Mouse (Mus musculus) left cerebral cortex, adult 8-10 months (tissue): ENCODE results near the gene Mdp1. TPM values are rescaled to one million over a fixed set of nuclear protein-coding genes. Genes with fewer than 3 reads are reported as not detected.

Source experiments
- DNase-seq, 2 experiments: peaks; one replicate each; pipeline ENCODE4 v3.0.0; 2022; ENCODE audit warnings: low spot score in 2 of 2
- total RNA-seq, 4 experiments: library from RNA; stranded (reverse); gene quantifications; 2 replicates each; pipeline ENCODE4 v1.2.4; 2022

Mdp1 gene
- total RNA-seq, 4 experiments from 2014 or later, result 40.7 to 48.1 (median 44.1) TPM

DNA sequence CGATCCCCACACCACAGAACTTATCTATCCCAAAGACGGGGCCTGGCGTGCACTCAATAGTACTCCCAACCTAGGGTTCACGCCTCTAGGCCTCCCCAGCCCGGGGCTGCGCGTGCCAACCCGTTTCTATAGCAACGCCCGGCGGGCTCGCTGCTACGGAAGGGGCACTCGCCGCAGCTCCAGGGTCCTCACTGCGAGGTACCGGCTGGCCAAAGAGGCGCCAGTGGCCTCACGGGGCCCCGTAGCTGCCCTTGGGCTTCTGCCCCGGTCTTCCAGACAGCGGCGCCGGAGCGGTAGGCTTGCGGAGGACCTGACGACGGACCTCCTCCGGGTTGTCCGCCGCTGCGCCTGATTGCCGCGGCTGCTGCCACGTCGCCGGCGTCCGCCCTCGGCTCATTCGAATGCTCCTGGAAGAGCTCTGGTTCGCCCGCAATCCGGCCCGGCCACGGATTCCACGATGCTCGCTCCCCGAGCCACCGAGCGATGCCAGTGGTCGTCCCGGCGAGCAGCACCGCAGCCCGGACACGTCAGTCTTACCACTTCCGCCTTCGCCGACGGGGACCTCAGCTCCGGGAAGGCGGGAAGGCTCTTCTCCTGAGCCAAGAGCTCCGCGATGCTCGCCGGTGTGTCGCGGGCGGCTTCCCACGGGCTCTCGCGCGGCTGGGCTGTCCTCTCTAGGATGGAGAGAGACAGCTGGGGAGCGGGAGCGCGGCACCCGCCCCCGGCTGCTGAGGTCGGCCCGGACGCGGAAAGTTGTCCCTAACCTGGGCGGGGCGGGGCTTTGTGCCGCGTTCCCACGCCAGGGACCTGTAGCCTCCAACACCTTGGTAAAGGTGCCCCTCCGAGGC is 17.0 kb downstream of the Mdp1 start, which contains the start of gene Tm9sf1:
TSS of gene Tm9sf1 (minus strand) at position 747 of the 848 bp plus-strand sequence.
- DNase-seq, result peak; percentile 79 to 87

DNA sequence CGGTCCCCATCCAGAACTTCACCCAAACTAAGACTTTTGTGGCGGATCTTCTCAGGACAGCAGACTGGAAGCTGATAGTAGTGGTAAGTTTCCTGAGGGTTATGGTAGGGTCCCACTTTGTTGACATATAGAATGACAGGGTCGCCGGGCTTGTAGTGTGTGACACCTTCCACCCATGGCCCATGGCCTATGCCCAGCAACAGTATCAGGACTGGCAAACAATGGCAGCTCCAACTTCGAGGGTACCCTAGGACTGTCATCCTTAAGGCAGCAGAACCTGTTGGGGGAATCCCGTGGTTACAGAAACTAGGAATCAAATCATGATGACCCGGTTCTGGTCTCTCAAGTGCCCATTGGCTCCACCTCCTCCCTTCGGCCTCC is 17.6 kb downstream of the Mdp1 start:
- no peak for DNase-seq

DNA sequence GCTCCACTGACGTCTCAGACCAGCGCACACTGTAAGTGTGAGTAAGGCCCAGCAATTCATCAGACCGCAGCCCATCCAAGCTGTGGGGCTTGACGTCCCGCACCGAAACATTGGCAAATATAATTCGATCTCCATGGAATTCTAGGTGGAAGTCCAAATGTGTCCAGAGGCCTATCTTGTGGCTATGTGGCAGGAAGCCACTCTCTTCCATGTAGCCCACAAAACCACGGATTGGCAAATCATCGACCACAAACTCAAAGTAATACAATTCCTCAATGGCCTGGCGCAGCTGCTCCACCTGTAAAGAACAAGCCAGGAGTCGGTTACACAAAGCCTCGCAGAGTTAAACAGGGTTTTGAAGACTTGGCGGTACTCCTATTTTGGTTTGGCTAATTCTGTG is 19.0 kb downstream of the Mdp1 start:
- no peak for DNase-seq

DNA sequence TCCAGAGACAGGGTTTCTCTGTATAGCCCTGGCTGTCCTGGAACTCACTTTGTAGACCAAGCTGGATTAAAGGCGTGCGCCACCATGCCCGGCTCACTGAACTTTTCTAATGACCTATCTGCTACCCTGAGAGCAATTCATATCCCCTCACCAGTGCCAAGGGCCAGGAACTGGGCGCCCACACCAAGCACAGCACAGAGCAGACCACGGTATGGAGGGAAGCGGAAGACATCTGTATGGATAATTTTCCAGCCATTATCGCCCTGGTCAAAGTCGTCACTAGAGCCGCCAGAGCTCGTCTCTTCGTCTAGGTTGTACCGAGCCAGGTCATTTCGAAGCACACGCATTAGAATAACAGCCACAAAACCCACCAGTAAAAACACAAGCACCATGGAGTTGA is 19.5 kb downstream of the Mdp1 start:
- no peak for DNase-seq

DNA sequence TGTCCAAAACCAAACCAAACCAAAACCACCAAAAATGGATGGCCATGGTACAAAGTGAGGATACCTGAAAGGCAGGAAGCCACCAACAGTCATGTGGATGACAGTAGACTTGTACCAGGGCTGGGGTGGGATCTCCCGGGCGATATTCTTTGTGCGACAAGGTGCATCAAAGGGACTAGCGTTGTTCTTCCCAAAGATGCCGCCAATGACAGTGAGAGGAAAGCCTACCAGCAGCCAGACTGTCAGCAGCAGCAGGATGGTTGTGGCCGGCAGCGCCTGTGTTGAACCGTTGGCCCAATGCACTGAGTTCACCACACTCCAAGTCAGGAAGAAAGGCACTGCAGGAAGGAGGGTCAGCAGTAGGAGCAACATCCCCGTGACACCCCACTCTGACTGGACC is 22.5 kb downstream of the Mdp1 start, which contains the start of gene Gm49378:
TSS of gene Gm49378 (minus strand) at position 101 of the 400 bp plus-strand sequence.
- DNase-seq, result no peak

DNA sequence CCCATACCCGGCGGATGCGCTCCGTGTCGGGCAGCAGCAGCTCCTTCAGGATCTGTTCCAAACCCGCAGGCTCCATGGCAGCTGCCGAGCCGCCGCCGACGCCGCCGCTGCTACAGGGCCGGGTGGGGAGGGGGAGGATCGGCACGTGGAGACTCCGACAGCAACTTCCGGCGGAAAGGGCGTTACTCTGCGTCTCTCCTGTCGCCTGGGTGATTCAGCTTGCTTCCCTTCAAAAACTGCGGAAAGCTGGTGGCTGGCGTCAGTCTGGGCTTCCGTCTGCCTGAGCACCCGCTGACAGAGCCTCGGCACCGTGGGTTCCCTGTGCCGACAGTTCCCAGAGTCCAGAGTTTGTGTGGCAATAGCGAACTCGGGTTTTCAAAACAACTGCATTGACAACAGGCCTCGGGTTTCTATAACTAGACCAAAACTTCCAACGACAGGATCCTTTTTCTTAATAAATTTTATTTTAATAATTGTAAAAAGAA is 24.7 kb downstream of the Mdp1 start, which contains the start of gene Ipo4:
TSS of gene Ipo4 (minus strand) at position 435 of the 485 bp plus-strand sequence.
- peak; percentile 72 to 86 for DNase-seq

DNA sequence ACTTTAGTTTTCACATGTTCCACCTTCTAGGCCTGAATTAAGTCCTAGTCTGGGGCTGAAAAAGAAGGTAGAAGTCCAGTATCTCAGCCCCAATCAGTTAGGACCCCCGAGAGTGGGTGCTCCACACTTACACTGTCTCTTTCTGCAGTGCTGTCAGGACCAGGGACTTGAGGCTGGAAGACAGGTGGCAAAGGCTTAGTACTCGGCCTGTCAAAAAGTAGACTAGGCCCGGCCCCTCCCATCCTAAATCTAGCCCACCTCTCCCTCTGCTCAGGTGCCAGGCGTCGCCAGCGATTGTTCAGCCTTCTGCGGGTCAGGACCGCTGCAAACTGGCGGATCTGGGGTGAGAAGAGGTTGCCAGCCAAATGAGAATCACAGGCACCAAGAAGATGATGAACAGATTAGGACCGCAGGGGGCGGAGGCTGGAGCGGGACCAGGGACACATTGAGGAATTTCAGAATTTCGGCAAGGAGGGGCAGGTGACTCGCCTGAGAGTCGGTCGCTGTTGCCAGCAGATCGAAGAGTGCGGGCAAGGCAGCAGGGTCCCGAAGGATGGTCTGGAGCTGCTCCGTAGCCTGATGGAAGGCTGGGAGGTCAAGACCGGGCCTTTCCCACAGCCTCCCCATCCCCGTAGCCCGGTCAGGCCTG is 25.3 kb downstream of the Mdp1 start:
- no peak for DNase-seq

DNA sequence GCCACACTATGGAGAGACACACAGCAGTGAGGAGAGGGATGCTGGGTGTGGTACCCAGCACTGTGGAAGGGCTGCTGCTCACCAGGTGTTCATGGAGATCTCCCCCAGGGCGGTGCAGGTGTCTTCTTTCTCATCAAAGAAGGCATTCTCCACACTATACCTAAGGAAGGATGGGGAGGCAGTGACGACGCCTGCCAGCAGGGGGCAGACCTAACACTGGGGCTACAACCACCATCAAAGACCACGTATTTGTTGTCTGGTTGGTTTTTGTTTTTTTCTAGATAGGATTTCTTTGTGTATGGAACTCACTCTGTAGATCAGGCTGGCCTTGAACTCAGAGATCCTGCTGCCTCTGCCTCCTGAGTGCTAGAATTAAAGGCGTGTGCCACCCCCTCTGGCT is 31.0 kb downstream of the Mdp1 start:
- peak in 1 of 2 experiments; percentile 25 for DNase-seq

DNA sequence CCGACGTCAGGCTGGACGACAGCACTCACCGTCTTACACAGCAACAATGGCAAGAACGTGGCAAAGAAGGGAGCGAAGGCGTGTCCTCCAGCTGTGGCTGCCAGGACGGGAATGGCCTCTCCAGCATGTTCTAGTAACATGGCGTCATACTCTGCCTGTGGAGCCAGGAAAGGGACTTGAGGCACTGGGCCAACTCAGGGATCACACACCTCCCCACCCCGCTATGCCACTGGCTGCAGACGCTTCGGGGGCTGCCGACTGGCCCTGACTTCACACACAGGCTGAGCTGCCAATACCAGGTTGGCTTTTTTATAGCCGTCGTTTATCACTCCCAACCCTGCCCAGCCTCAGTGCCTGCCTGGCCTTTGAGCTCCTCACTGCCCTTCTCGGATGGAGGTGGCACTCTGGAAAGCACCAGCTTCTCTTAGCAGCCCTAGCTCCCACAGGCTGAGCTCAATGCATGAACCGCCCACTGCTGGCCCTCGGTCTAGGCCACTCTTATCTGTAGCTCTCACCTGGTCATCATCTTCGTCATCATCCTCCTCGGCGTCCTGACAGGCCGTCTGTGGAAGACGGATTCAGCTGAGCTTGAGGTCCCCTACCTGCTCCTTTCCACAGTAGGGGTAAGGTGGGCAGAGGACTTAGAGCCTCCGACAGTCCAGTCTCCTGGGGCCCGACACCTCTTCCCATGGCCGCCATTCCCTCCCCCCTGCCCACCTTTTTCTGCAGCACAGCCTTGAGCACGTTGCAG is 32.1 kb downstream of the Mdp1 start:
- DNase-seq, result no peak

DNA sequence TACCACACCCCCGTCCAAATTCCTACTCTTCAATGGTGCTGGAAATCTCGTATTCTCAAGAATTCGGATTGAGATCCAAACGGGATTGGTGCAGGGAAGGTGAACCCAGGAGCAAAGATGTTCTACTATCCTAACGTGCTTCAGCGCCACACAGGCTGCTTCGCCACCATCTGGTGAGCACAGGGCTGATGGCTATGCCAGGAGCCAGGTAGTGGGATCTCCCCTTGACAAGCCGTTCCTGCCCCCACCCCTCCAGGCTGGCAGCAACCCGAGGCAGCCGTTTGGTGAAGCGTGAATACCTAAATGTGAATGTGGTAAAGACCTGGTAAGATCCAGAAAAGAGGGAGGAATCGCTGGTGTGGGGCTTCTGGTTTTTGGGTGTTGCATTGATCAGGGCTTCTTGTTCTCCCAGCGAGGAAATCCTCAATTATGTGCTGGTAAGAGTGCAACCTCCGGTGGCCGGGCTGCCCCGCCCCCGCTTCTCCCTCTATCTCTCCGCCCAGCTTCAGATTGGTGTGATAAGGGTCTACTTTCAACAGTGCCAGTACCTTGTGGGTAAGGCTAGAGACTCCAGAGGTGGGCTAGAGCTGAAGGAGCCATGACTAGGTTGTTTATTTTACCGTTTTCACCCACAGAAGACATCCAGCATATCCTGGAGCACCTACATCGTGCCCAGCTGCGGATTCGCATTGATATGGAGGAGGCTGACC is 41.7 kb downstream of the Mdp1 start:
- DNase-seq, result no peak

DNA sequence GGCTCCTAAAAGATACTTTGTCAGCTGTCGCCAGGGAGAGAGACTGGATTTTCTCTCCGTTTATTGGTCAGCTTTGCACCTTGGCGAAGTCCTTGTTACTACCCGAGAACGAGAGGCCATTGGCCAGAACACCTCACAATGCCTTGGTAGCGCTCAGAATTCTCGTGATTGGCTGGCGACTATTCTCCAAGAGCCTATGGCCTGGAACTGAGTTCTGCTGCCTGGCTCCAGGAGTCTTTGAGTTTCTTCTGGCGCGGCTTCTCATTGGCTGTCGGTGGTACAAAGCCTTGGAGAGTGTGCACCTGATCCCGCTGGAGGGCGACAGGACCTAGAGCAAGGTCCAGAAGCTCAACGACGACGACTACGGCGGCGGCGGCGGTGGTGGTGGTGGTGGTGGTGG is 42.5 kb downstream of the Mdp1 start, which contains the start of gene Rec8:
TSS of gene Rec8 (plus strand) at position 216 of the 400 bp plus-strand sequence.
- no peak for DNase-seq

DNA sequence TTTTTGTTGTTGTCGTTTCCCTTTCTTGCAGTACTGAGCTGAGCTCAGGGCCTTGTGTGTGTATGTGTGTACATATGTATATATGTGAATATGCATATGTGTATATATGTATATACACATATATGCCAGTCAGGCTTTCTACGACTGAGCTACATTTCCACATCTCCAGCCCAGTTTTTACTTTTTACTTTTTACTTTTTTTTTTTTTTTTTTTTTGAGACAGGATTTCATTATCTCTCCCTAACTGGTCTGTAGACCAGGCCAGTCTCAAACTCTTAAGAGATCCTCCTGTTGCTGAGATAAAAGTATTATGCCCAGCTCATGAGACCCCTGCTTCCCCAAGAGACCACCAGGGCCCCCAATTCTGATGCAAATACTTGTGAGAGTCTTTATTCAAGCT is 43.5 kb downstream of the Mdp1 start:
- no peak for DNase-seq

DNA sequence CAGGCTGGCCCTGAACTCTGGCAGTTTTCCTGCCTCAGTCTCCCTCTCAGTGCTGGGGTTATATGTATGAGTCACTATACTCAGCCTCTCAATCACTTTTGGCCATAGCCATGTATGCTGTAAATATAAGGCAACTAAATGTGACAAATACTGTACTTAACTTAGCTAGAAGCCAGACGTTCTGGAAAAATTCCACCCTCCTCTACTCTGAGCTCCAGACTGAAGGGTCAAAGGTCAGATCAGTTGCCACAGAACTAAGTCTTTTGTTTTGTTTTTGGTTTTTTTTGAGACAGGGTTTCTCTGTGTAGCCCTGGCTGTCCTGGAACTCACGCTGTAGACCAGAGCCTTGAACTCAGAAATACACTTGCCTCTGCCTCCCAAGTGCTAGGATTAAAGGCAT is 44.4 kb downstream of the Mdp1 start:
- DNase-seq, result no peak

DNA sequence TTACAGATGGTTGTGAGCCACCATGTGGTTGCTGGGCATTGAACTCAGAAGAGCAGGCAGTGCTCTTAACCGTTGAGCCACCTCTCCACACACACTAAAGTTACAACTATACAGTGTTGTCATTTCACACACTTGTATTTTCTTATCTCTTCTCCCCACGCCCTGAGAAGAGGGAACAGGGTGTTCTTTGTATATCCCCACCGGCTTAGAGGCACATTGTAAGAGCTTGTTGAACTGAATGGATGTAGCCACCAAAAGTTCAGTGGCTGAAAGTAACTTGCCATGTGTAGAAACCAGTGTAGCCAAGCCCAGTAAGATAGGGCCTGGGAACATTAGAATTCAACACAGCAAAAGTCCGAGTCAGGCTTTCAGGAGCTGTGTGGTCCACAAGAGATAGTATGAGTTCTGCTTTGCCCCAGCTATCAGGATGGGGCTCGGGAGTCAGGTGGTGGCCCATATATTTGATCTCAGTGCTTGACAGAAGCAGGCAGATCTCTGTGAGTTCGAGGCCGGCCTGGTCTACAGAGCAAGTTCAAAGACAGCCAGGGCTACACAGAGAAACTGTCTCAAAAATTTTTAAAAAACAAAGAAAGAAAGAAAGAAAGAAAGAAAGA is 45.6 kb downstream of the Mdp1 start:
- no peak for DNase-seq

DNA sequence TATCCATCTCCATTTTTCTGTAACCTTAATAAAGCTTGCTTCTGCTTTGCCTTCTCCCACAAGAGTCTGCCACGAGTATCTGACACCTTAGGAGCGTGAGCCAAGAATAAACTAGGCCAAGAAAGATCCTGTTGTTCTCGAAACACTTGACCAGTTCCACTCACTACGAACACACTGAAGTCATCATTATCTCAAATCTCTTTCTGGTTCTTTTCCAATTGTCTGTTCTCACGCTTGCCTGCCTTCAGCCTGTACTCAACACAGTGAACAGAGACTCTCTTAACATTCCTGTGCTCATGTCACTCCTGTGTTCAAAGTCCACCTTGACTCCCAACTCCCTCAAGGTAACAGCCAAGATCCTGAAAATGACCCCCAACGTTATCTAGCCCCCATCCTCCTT is 47.0 kb downstream of the Mdp1 start:
- no peak for DNase-seq

DNA sequence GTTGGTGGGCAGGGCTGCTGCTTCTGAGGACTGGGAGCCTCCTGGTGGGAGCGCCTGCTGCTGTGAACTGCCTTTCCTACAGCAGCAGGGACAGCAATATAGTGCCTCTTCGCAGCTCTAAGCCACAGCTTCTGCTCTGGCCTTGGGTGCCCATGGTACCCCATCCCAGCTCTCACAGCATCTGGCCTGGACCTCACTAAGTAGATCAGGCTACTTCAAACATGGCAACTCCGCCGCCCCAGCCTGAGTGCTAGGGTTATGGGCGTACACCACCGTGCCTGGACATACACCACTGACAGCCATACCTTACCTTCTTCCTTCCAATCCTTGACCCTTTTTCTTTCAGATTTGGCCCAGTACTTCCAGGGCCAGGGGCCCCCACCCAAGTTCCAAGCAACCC is 52.0 kb downstream of the Mdp1 start:
- no peak for DNase-seq
